Mouse (Mus musculus): ENCODE measurements around the gene Ppargc1a.

Ppargc1a gene

GRCm38 (mm10) chr5:51551852-51552482, 15.6 kb downstream of the Ppargc1a start:
- DNase-seq = no peak

GRCm38 (mm10) chr5:51547442-51548035, 20.0 kb downstream of the Ppargc1a start:
- DNase-seq = no peak

GRCm38 (mm10) chr5:51546817-51547216, 20.7 kb downstream of the Ppargc1a start:
- no peak for DNase-seq

GRCm38 (mm10) chr5:51545133-51546049, 22.1 kb downstream of the Ppargc1a start:
- DNase-seq = no peak

- DNase-seq = no peak
Measured at GRCm38 (mm10) chr5:51544141-51544735, 23.3 kb downstream of the Ppargc1a start.

GRCm38 (mm10) chr5:51541557-51541956, 26.0 kb downstream of the Ppargc1a start:
- no peak for DNase-seq

- DNase-seq = no peak
Measured at GRCm38 (mm10) chr5:51540816-51541215, 26.7 kb downstream of the Ppargc1a start.

- no peak for DNase-seq
Measured at GRCm38 (mm10) chr5:51539563-51539962, 28.0 kb downstream of the Ppargc1a start.

- no peak for DNase-seq
Measured at GRCm38 (mm10) chr5:51538319-51538718, 29.2 kb downstream of the Ppargc1a start.

GRCm38 (mm10) chr5:51537646-51538030, 29.9 kb downstream of the Ppargc1a start:
- no peak for DNase-seq

GRCm38 (mm10) chr5:51537009-51537645, 30.4 kb downstream of the Ppargc1a start:
- DNase-seq = no peak

- no peak for DNase-seq
Measured at GRCm38 (mm10) chr5:51534456-51534855, 33.1 kb downstream of the Ppargc1a start.

GRCm38 (mm10) chr5:51531286-51531685, 36.2 kb downstream of the Ppargc1a start:
- DNase-seq = no peak

- DNase-seq = no peak
Measured at GRCm38 (mm10) chr5:51529444-51529843, 38.1 kb downstream of the Ppargc1a start.

GRCm38 (mm10) chr5:51528165-51528498, 39.4 kb downstream of the Ppargc1a start:
- no peak for DNase-seq

- DNase-seq = no peak
Measured at GRCm38 (mm10) chr5:51527498-51528164, 39.9 kb downstream of the Ppargc1a start.

GRCm38 (mm10) chr5:51525858-51526257, 41.7 kb downstream of the Ppargc1a start:
- no peak for DNase-seq

GRCm38 (mm10) chr5:51520807-51521206, 46.7 kb downstream of the Ppargc1a start:
- no peak for DNase-seq

- no peak for DNase-seq
Measured at GRCm38 (mm10) chr5:51517440-51518187, 49.9 kb downstream of the Ppargc1a start.

- DNase-seq = no peak
Measured at GRCm38 (mm10) chr5:51504654-51505053, 62.9 kb downstream of the Ppargc1a start.

GRCm38 (mm10) chr5:51497910-51498517, 69.5 kb downstream of the Ppargc1a start:
- no peak for DNase-seq
